Mouse (Mus musculus) forebrain, embryonic 13.5 days (tissue): ENCODE data around the gene Polr2c. TPM values are rescaled to one million over a fixed set of nuclear protein-coding genes. Genes with fewer than 3 reads are reported as not detected.

Experiments used
- ATAC-seq: fragments of 200-750 bp; cut with Nextera tagmentation; 2 replicates; pipeline ENCODE4 v1.8.0; 2017
- H3K27ac ChIP-seq: fragments of 300-500 bp; sonication (generic); 2 replicates; pipeline ENCODE4 v1.5.1; 2015; ENCODE audit warnings: inconsistent platforms, mild to moderate bottlenecking, moderate library complexity
- H3K27me3 ChIP-seq: fragments of 300-500 bp; sonication (generic); 2 replicates; pipeline ENCODE4 v1.6.1; 2015; ENCODE audit warnings: mild to moderate bottlenecking, inconsistent platforms
- H3K36me3 ChIP-seq: fragments of 300-500 bp; sonication (generic); 2 replicates; pipeline ENCODE4 v1.6.1; 2015; ENCODE audit warnings: mild to moderate bottlenecking, inconsistent platforms; ENCODE audit not compliant: poor library complexity, severe bottlenecking
- H3K4me1 ChIP-seq: fragments of 300-500 bp; sonication (generic); 2 replicates; pipeline ENCODE4 v1.6.1; 2015; ENCODE audit warnings: inconsistent platforms
- H3K4me2 ChIP-seq: fragments of 300-500 bp; sonication (generic); 2 replicates; pipeline ENCODE4 v1.6.1; 2015; ENCODE audit warnings: inconsistent platforms, mild to moderate bottlenecking, moderate library complexity
- H3K4me3 ChIP-seq: fragments of 300-500 bp; sonication (generic); 2 replicates; pipeline ENCODE4 v1.5.1; 2015; ENCODE audit warnings: mild to moderate bottlenecking, inconsistent platforms
- H3K9ac ChIP-seq: fragments of 300-500 bp; sonication (generic); 2 replicates; pipeline ENCODE4 v1.6.1; 2015; ENCODE audit warnings: mild to moderate bottlenecking, inconsistent platforms
- H3K9me3 ChIP-seq: fragments of 300-500 bp; sonication (generic); replicated peaks from 2 replicates; pipeline ENCODE4 v1.6.1; 2016; ENCODE audit warnings: inconsistent platforms
- WGBS: fragments of 180-500 bp; shearing (Covaris S2); methylation state at CpG from one replicate; pipeline ENCODE4 v1.1.7; 2015; 5-methylcytosine and 5-hydroxymethylcytosine counted together
- polyA plus RNA-seq: library from polyadenylated mRNA; unstranded; fragments of >200 nt; fragmentation: Nextera tagmentation; extraction: Ambion mirVana; gene quantifications from 2 replicates; pipeline ENCODE4 v1.2.1, GENCODE M21; 2015

The Polr2c gene
- polyA plus RNA-seq, 1 experiment from 2014 or later: 170 TPM

DNA sequence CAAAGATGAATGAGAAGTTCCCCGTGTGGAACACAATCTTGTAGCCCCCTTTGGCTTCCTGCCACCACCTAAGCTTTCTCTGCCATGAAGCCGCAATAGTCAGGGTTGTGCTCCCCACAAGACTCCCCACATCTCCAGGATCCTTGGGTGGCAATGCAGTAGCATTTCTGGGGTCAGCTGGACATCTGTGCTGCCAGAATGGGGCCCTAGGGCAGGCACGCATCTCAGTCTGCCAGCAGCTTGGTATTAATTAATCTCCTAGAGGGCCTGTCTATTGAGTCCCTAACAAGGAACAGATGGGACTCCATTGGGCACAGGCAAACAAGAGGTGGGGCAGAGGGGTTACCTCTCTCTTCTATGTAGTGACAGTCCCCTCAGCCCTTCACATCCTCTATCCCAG lies 14.9 kb downstream of the Polr2c start:
- Histone ChIP-seq H3K4me1 (peaks cover 78% of the 10 kb centered on the region), H3K4me3 (no peak overlapping the region), H3K36me3 (peaks cover 11% of the 10 kb centered on the region), H3K27me3 (peaks cover 16% of the 10 kb centered on the region), H3K9me3 (no peaks in the 10 kb centered on the region), H3K4me2 (peak overlapping the region; percentile 85; the same call in 1 of the 2 replicates), H3K27ac (peak overlapping the region; percentile 65), H3K9ac (no peak overlapping the region)
- 31% methylated on average over 3 of the region's 3 CpGs for WGBS
- peak; percentile 12 for ATAC-seq

DNA sequence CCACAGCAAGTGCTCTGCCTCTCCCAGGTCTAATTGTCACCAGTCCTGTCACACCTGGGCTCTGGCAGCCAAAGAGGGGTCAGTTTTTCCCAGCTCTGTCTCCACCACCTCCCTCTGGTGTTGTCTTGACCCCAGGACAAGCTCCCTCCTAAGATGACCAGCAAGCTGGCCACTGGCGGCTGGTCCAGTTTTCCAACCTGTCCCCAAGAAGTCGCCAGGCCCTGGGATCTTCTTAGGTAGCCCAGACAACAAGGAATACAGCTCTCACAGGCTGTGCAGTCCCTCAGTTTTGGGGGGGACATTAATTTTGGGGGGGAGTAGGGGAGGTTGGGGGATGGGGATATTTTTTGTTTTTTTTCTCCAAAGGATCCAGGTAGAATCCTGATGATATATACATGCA lies 15.3 kb downstream of the Polr2c start:
- H3K27ac ChIP-seq: peak overlapping the region; percentile 65
- peak overlapping the region; percentile 85; the same call in 1 of the 2 replicates for H3K4me2 ChIP-seq
- 78% methylated on average over 2 of the region's 2 CpGs for WGBS

DNA sequence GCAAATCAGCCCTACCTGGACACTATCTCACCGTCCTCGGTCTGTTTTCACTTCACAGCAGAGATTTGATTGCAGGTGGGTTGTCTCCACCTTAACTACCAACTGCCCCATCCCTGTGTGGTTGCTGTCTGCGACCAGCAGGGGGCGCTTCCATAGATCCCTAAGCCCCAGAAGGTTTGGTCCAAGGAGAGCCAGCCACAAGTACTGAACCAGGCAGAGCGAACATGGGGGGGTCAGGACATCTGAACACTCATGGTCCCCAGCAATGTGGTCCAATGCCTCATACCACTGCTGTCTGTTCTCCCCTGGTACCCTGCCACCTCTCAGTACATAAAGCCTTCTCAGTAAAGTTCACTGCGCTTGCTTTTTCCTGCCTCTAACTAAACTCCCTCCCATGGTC lies 17.1 kb downstream of the Polr2c start:
- Histone ChIP-seq H3K27me3 (peaks cover 16% of the 10 kb centered on the region), H3K9ac (peak overlapping the region; percentile 68; the same call in 1 of the 2 replicates), H3K4me3 (peak overlapping the region; percentile 55; the same call in 1 of the 2 replicates), H3K4me2 (peak overlapping the region; percentile 91), H3K9me3 (no peaks in the 10 kb centered on the region), H3K4me1 (peaks cover 61% of the 10 kb centered on the region), H3K27ac (no peak overlapping the region), H3K36me3 (no peaks in the 10 kb centered on the region)
- ATAC-seq: no peak
- 10% methylated on average over 6 of the region's 6 CpGs for WGBS

More for the DNA sequence above, 15.3 kb downstream of the Polr2c start:
- peaks cover 7% of the 10 kb centered on the region; the same call in 1 of the 2 replicates for H3K36me3 ChIP-seq
- ATAC-seq: no peak
- H3K27me3 ChIP-seq: peaks cover 16% of the 10 kb centered on the region
- no peak overlapping the region for H3K4me3 ChIP-seq
- H3K9me3 ChIP-seq: no peaks in the 10 kb centered on the region
- H3K4me1 ChIP-seq: peaks cover 78% of the 10 kb centered on the region
- no peak overlapping the region for H3K9ac ChIP-seq

DNA sequence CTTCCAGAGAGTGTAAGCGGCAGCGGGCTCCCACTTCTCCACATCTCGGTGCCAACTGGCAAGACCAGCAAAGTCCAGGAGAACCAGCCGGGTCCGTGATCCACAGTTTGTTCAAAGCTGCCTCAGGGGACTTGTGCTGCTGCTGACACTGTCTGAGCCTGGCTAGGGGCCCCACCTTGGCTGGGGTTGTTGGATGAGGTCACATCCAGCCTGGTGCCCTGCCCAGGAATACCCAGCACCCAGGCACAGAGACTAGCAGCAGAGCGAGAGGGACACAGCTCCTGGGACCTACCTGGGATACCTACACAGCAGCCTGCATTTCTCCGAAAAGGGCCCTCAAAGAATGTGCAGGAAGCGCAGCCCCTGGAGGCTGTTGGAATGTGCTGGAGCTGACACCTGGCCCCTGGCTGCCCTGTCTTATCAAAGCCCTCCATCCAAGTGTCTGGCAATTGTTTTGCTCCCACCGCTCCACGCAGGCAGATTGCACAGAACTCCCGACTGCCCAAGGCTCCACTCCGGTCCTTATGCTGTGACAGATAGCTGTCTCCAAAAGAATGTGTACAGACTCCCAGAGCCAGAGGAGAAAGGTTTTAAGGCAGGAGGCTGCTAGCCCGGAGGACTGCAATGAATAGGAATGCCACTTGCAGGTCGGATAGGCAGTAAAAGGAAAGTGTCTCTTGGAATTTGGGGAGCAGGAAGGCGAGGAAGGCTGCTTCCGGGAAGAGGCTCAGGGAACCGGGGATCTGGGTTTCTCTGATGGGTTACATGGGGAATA lies 18.0 kb downstream of the Polr2c start:
- peak overlapping the region; percentile 68 for H3K9ac ChIP-seq
- H3K27me3 ChIP-seq: peaks cover 16% of the 10 kb centered on the region
- peaks cover 51% of the 10 kb centered on the region for H3K4me1 ChIP-seq
- ATAC-seq: no peak
- H3K9me3 ChIP-seq: no peaks in the 10 kb centered on the region
- no peaks in the 10 kb centered on the region for H3K36me3 ChIP-seq
- H3K4me3 ChIP-seq: peak overlapping the region; percentile 55
- no peak overlapping the region for H3K27ac ChIP-seq
- H3K4me2 ChIP-seq: peak overlapping the region; percentile 91
- WGBS: 18% methylated on average over 17 of the region's 17 CpGs

DNA sequence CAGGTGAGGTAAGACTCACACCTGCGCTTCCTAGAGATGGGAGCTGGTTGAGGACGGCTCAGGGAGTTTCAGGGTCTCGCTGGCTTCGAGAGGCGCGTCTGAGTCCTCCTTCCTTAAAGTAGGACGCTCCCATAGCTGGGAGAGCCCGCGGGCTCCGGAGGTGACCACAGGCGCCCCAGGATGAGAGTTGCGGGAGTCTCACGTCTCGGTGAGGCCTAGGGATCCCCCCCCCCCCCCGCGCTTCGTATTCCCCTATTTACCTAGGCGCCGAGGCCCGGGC lies 18.6 kb downstream of the Polr2c start:
- H3K36me3 ChIP-seq: no peaks in the 10 kb centered on the region
- peak overlapping the region; percentile 68 for H3K9ac ChIP-seq
- H3K4me3 ChIP-seq: peak overlapping the region; percentile 55
- H3K9me3 ChIP-seq: no peaks in the 10 kb centered on the region
- peaks cover 46% of the 10 kb centered on the region for H3K4me1 ChIP-seq
- H3K27me3 ChIP-seq: peaks cover 16% of the 10 kb centered on the region
- H3K4me2 ChIP-seq: peak overlapping the region; percentile 91
- ATAC-seq: no peak
- 0% methylated on average over 16 of the region's 20 CpGs for WGBS
- H3K27ac ChIP-seq: no peak overlapping the region

DNA sequence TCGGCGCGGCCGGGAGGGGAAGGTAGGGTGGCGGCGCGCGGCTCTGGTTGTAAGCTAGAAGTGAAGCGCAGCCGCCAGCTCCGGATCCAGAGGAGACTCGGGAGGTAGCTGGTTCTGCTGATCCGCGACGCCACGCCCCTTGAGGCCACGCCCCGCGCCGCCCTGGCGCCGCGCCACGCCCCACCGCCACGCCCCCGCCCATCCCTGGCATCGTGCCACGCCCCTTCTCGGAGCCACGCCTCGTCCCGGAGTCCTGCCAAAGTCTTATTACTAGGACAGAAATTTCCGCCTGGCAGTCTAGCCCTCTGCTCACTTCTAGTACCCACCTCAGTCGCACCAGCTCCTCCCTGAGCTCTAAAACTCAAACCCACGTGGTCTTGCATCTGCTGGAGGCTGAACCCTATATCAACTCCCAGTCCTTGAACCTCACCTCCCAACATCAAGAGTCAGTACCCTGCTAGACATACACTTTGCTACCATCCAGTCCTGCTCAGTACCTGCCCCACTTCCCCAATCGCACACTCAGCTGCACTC lies 19.0 kb downstream of the Polr2c start, which contains the start of gene Dok4:
Dok4 (minus strand) TSS at position 134 of the 534 bp plus-strand sequence.
- peak within 1 kb of the TSS; percentile 68 for H3K9ac ChIP-seq
- peak; percentile 73 for ATAC-seq
- peaks cover 16% of the 10 kb centered on the region for H3K27me3 ChIP-seq
- H3K4me2 ChIP-seq: peak within 1 kb of the TSS; percentile 91
- no peaks in the 10 kb centered on the region for H3K9me3 ChIP-seq
- H3K4me3 ChIP-seq: peak within 1 kb of the TSS; percentile 55
- 1% methylated on average over 29 of the region's 37 CpGs for WGBS
- H3K27ac ChIP-seq: no peak within 1 kb of the TSS
- H3K4me1 ChIP-seq: peaks cover 42% of the 10 kb centered on the region
- H3K36me3 ChIP-seq: no peaks in the 10 kb centered on the region

DNA sequence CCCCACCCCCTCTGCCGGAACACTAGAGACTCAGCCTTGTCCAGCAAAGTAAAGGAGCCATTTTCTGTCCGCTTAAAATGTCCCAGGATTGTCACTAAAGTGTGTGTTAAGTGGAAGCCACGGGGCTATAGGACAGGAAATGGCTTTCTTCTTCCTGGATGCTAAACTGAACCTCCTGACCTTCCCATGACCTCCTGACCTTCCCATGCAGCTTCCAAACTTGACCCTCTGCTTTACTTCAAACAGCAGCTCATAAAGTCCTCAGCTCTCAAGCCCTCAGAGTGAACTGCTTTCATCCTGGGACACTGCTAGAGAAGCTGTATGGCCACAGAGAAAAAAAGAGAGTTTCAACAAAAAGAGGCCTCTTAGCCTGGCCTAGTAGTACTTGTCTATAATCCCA lies 19.6 kb downstream of the Polr2c start:
- no peak overlapping the region for H3K9ac ChIP-seq
- no peaks in the 10 kb centered on the region for H3K9me3 ChIP-seq
- WGBS: 44% methylated on average over 3 of the region's 3 CpGs
- H3K27ac ChIP-seq: no peak overlapping the region
- H3K4me2 ChIP-seq: peak overlapping the region; percentile 91; the same call in 1 of the 2 replicates
- peaks cover 16% of the 10 kb centered on the region for H3K27me3 ChIP-seq
- H3K4me3 ChIP-seq: no peak overlapping the region
- peaks cover 36% of the 10 kb centered on the region for H3K4me1 ChIP-seq
- ATAC-seq: no peak
- H3K36me3 ChIP-seq: no peaks in the 10 kb centered on the region

DNA sequence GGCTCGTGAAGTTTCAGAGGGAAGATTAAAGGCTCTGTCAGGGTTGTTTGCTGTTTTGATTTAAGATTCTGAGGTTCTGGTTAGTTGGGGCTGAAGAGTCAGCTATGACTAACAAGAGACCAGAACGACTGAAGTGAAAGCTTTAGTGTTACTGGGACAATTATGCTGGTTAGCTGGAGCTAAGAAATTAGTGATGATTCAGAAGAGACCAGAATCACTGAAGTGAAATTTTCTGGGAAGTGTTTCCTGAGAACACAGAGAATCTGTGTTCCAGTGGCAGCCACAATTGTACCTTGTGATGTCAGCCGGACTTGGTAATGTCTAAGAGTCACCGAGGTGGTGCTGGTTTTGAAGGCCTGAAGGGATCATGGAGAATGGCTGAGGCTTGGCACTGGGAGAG lies 23.5 kb downstream of the Polr2c start:
- H3K36me3 ChIP-seq: no peaks in the 10 kb centered on the region
- no peak for ATAC-seq
- no peak overlapping the region for H3K4me2 ChIP-seq
- H3K27me3 ChIP-seq: no peaks in the 10 kb centered on the region
- no peak overlapping the region for H3K27ac ChIP-seq
- H3K4me3 ChIP-seq: no peak overlapping the region
- no peaks in the 10 kb centered on the region for H3K9me3 ChIP-seq
- H3K9ac ChIP-seq: no peak overlapping the region
- peaks cover 8% of the 10 kb centered on the region for H3K4me1 ChIP-seq
- 86% methylated on average over 4 of the region's 4 CpGs for WGBS

DNA sequence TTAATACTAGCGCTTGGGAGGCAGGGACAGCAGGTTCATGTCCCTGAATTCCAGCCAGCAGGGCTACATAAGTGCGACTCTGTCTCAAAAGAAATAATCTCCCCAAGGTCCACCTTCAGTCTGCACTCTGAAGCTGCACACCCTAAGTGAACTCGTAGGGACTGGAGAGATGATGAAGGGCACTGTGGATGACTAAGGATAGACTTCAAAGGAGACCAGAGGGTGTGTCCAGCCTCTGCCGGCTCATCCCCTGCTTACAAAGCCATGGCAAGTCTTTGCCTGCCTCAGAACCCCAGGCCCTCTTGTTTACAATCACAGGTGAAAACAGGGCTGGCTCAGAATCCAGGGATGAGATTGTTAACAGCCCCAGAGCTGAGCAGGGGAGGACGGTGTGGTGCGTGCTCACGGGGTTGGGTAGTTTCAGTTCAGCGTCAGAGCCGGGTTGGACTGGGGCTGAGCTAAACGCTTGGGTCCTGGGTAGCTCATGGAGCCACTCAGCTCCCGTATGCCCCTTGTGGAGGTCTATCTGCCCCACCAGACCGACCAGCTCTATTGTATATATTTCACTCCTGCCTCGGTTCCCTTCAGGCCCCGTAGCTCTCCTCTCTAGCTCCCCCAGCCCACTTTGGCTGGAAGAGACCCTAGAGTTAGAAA lies 31.3 kb downstream of the Polr2c start:
- Histone ChIP-seq H3K36me3 (no peaks in the 10 kb centered on the region), H3K4me2 (no peak overlapping the region), H3K27ac (no peak overlapping the region), H3K9me3 (no peaks in the 10 kb centered on the region), H3K4me3 (no peak overlapping the region), H3K4me1 (no peaks in the 10 kb centered on the region), H3K9ac (no peak overlapping the region), H3K27me3 (0 out of 2 replicates have a peak, but pooled peaks cover 7% of the 10 kb centered on the region)
- no peak for ATAC-seq
- 47% methylated on average over 14 of the region's 14 CpGs for whole genome bisulfite sequencing

DNA sequence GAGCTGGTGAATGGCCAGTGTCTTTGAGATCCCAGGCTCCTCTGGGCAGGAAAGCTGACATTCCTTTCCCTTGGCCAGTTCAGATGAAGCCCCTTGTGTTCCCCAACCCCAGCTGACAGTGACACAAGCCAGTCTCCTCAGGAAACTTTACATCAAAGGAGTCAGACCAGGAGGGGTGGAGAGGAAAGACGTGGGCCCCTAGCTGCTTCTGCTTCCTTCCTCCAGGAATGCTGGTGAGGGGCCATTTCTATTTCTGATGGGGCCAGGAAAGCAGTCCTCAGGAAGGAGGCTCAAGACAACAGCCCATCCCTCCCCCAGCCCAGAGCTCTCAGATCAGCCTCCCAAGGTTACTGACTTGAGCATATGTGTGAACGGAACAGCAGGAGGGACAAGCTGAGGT lies 35.7 kb downstream of the Polr2c start:
- H3K4me1 ChIP-seq: no peaks in the 10 kb centered on the region
- ATAC-seq: no peak
- H3K36me3 ChIP-seq: no peaks in the 10 kb centered on the region
- 0 out of 2 replicates have a peak, but pooled peaks cover 7% of the 10 kb centered on the region for H3K27me3 ChIP-seq
- no peaks in the 10 kb centered on the region for H3K9me3 ChIP-seq
- H3K27ac ChIP-seq: no peak overlapping the region
- no peak overlapping the region for H3K4me2 ChIP-seq
- H3K9ac ChIP-seq: no peak overlapping the region
- no peak overlapping the region for H3K4me3 ChIP-seq
- 53% methylated on average over 2 of the region's 2 CpGs for WGBS

DNA sequence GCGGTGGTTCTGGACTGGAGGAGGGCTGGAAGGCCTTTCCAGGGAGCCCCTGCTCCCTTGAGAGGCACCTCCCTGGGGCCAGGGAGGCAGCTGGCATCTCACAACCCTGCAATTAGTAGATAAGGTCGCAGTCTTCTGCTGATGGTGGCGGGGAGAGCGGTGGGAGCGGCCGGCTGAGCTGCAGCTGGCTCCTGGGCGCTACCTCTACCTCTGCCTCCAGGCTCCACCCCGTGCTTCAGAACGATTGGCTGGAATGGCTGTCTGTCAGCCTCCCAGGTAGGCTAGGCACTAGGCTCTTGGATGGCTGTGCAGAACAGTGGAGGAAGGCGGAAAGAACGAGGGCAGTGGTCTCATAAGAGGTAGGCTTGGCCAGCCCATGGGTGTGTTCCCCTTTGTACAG lies 42.0 kb downstream of the Polr2c start:
- H3K27ac ChIP-seq: no peak overlapping the region
- H3K4me2 ChIP-seq: peak overlapping the region; percentile 18; the same call in 1 of the 2 replicates
- H3K4me1 ChIP-seq: 0 out of 2 replicates have a peak, but pooled peaks cover 14% of the 10 kb centered on the region
- no peaks in the 10 kb centered on the region for H3K27me3 ChIP-seq
- WGBS: 14% methylated on average over 11 of the region's 11 CpGs
- H3K4me3 ChIP-seq: no peak overlapping the region
- H3K36me3 ChIP-seq: peaks cover 5% of the 10 kb centered on the region; the same call in 1 of the 2 replicates
- H3K9me3 ChIP-seq: no peaks in the 10 kb centered on the region
- ATAC-seq: no peak
- no peak overlapping the region for H3K9ac ChIP-seq

DNA sequence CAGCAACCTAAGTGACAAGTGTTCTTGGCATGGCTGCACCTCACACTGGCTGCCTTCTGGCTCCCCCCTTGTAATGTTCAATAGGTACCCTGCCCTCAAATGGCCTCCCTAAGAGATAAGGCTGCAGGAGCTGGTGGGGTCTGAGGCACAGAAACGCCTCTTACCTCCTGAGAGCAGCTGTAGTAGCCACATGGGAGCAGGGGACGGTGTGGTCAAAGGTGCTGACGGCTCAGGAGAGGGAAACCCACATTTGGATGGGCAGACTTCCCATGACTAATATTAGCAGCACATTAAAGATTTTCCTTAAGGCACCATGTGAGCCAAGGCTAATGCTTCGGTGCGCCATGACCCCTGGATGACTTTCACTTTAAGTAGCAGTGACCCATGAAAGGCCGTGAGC lies 43.4 kb downstream of the Polr2c start:
- peaks cover 26% of the 10 kb centered on the region for H3K4me1 ChIP-seq
- 29% methylated on average over 6 of the region's 6 CpGs for WGBS
- no peak for ATAC-seq
- H3K4me3 ChIP-seq: no peak overlapping the region
- no peak overlapping the region for H3K4me2 ChIP-seq
- no peak overlapping the region for H3K9ac ChIP-seq
- no peaks in the 10 kb centered on the region for H3K27me3 ChIP-seq
- H3K9me3 ChIP-seq: no peaks in the 10 kb centered on the region
- no peak overlapping the region for H3K27ac ChIP-seq
- H3K36me3 ChIP-seq: peaks cover 5% of the 10 kb centered on the region; the same call in 1 of the 2 replicates
